Mouse (Mus musculus) embryonic fibroblast, embryonic 13.5 days (primary cell): ENCODE data around the gene 3110018I06Rik.

Experiments
- CTCF ChIP-seq: IDR thresholded peaks from 2 replicates; pipeline ENCODE4 v1.5.1; 2011; ENCODE audit warnings: mild to moderate bottlenecking, control low read depth, low read length, moderate library complexity, borderline replicate concordance; ENCODE audit not compliant: insufficient read depth
- POLR2A ChIP-seq: IDR thresholded peaks from 2 replicates; pipeline ENCODE4 v1.6.1; 2011; ENCODE audit warnings: low read depth, mild to moderate bottlenecking, control low read depth, low read length, moderate library complexity

GRCm38 (mm10) chr12:107511112-107511511 lies 22.7 kb downstream of the 3110018I06Rik start:
- TF ChIP-seq CTCF: no peak
- no peak for TF ChIP-seq POLR2A
